Mouse (Mus musculus) stomach, embryonic 14.5 days (tissue): ENCODE measurements around the gene Ipmk. TPM values are rescaled to one million over a fixed set of nuclear protein-coding genes. Genes with fewer than 3 reads are reported as not detected.
A peak's percentile ranks its signal among the peaks of the same experiment; 100 is the strongest.

Source experiments
- ATAC-seq: fragments of 200-750 bp; cut with Nextera tagmentation; 2 replicates; pipeline ENCODE4 v1.8.0; 2017; ENCODE audit warnings: low read depth, moderate TSS enrichment; ENCODE audit not compliant: insufficient number of reproducible peaks, insufficient read depth, low FRiP score
- H3K27ac ChIP-seq: fragments of 300-500 bp; sonication (generic); 2 replicates; pipeline ENCODE4 v1.5.1; 2014; ENCODE audit warnings: mild to moderate bottlenecking, low read length, moderate library complexity, mixed read lengths
- H3K27me3 ChIP-seq: fragments of 300-500 bp; sonication (generic); 2 replicates; pipeline ENCODE4 v1.6.1; 2014; ENCODE audit warnings: low read length, control low read depth, mixed read lengths; ENCODE audit not compliant: control insufficient read depth, insufficient read depth
- H3K36me3 ChIP-seq: fragments of 300-500 bp; sonication (generic); 2 replicates; pipeline ENCODE4 v1.6.1; 2014; ENCODE audit warnings: mild to moderate bottlenecking, control low read depth, low read length, moderate library complexity, mixed read lengths; ENCODE audit not compliant: control insufficient read depth, insufficient read depth
- H3K4me1 ChIP-seq: fragments of 300-500 bp; sonication (generic); 2 replicates; pipeline ENCODE4 v1.6.1; 2014; ENCODE audit warnings: low read length, control low read depth, mixed read lengths; ENCODE audit not compliant: control insufficient read depth, insufficient read depth
- H3K4me2 ChIP-seq: fragments of 300-500 bp; sonication (generic); replicated peaks from 2 replicates; pipeline ENCODE4 v1.6.1; 2014; ENCODE audit warnings: low read depth, low read length, control low read depth
- H3K4me3 ChIP-seq: fragments of 300-500 bp; sonication (generic); 2 replicates; pipeline ENCODE4 v1.5.1; 2014; ENCODE audit warnings: low read depth, low read length, control low read depth
- H3K9ac ChIP-seq: fragments of 300-500 bp; sonication (generic); replicated peaks from 2 replicates; pipeline ENCODE4 v1.6.1; 2014; ENCODE audit warnings: low read depth, mild to moderate bottlenecking, control low read depth, low read length, moderate library complexity, mixed read lengths
- H3K9me3 ChIP-seq: fragments of 300-500 bp; sonication (generic); 2 replicates; pipeline ENCODE4 v1.6.1; 2016; ENCODE audit warnings: low read depth, low read length, control low read depth; ENCODE audit not compliant: control insufficient read depth
- WGBS: fragments of 180-500 bp; shearing (Covaris S2); extraction: QIAGEN DNeasy Blood & Tissue Kit; methylation state at CpG from one replicate; pipeline ENCODE4 v1.1.7; 2014; 5-methylcytosine and 5-hydroxymethylcytosine counted together
- polyA plus RNA-seq: library from polyadenylated mRNA; unstranded; fragments of >200 nt; fragmentation: Nextera tagmentation; extraction: Ambion mirVana; gene quantifications from 2 replicates; pipeline ENCODE4 v1.2.1, GENCODE M21; 2014

Ipmk gene
- polyA plus RNA-seq, 1 experiment from 2014 or later = 11.2 TPM

GRCm38 (mm10) chr10:71348637-71349280, 1.2 kb downstream of the Ipmk start:
- no peaks in the 10 kb centered on the region for H3K27me3 ChIP-seq
- H3K9ac ChIP-seq = peak overlapping the region; percentile 78
- H3K4me1 ChIP-seq = peaks cover 9% of the 10 kb centered on the region; the same call in 1 of the 2 replicates
- peak overlapping the region; percentile 81 for H3K4me2 ChIP-seq
- H3K4me3 ChIP-seq = peak overlapping the region; percentile 82
- H3K27ac ChIP-seq = peak overlapping the region; percentile 78; the same call in 1 of the 2 replicates
- 22% methylated on average over 16 of the region's 16 CpGs for whole genome bisulfite sequencing
- H3K9me3 ChIP-seq = no peaks in the 10 kb centered on the region
- no peaks in the 10 kb centered on the region for H3K36me3 ChIP-seq
- no peak for ATAC-seq

- Histone ChIP-seq H3K4me1 (peaks cover 6% of the 10 kb centered on the region; the same call in 1 of the 2 replicates), H3K4me3 (no peak overlapping the region), H3K36me3 (no peaks in the 10 kb centered on the region), H3K27me3 (no peaks in the 10 kb centered on the region), H3K9ac (no peak overlapping the region), H3K9me3 (no peaks in the 10 kb centered on the region), H3K4me2 (peak overlapping the region; percentile 81), H3K27ac (no peak overlapping the region)
- whole genome bisulfite sequencing = 97% methylated on average over 1 of the region's 1 CpGs
- no peak for ATAC-seq
These were observed 1.7 kb downstream of the Ipmk start for GRCm38 (mm10) chr10:71349290-71349689.

- H3K4me2 ChIP-seq = no peak overlapping the region
- peaks cover 6% of the 10 kb centered on the region; the same call in 1 of the 2 replicates for H3K4me1 ChIP-seq
- H3K36me3 ChIP-seq = no peaks in the 10 kb centered on the region
- WGBS = 94% methylated on average over 7 of the region's 7 CpGs
- no peaks in the 10 kb centered on the region for H3K9me3 ChIP-seq
- H3K4me3 ChIP-seq = no peak overlapping the region
- no peak overlapping the region for H3K27ac ChIP-seq
- no peak for ATAC-seq
- H3K9ac ChIP-seq = no peak overlapping the region
- no peaks in the 10 kb centered on the region for H3K27me3 ChIP-seq
These were observed 3.7 kb downstream of the Ipmk start for GRCm38 (mm10) chr10:71351301-71351700.

- Histone ChIP-seq H3K9ac (no peak overlapping the region), H3K27ac (no peak overlapping the region), H3K4me3 (no peak overlapping the region), H3K27me3 (no peaks in the 10 kb centered on the region), H3K4me1 (peaks cover 4% of the 10 kb centered on the region; the same call in 1 of the 2 replicates), H3K9me3 (no peaks in the 10 kb centered on the region), H3K4me2 (no peak overlapping the region), H3K36me3 (no peaks in the 10 kb centered on the region)
- ATAC-seq = no peak
- WGBS = 50% methylated on average over 9 of the region's 9 CpGs
These were observed 6.3 kb downstream of the Ipmk start for GRCm38 (mm10) chr10:71353850-71354249.

- 89% methylated on average over 12 of the region's 12 CpGs for WGBS
- ATAC-seq = no peak
These were observed 7.4 kb downstream of the Ipmk start for GRCm38 (mm10) chr10:71354947-71355346.

GRCm38 (mm10) chr10:71361044-71361443, 13.5 kb downstream of the Ipmk start:
- H3K4me2 ChIP-seq = no peak overlapping the region
- no peaks in the 10 kb centered on the region for H3K27me3 ChIP-seq
- no peaks in the 10 kb centered on the region for H3K4me1 ChIP-seq
- WGBS = 70% methylated on average over 7 of the region's 7 CpGs
- no peaks in the 10 kb centered on the region for H3K9me3 ChIP-seq
- no peak overlapping the region for H3K4me3 ChIP-seq
- H3K9ac ChIP-seq = no peak overlapping the region
- H3K36me3 ChIP-seq = no peaks in the 10 kb centered on the region
- ATAC-seq = no peak
- H3K27ac ChIP-seq = no peak overlapping the region

More at GRCm38 (mm10) chr10:71354947-71355346, 7.4 kb downstream of the Ipmk start:
- H3K27me3 ChIP-seq = no peaks in the 10 kb centered on the region
- no peak overlapping the region for H3K27ac ChIP-seq
- no peaks in the 10 kb centered on the region for H3K9me3 ChIP-seq
- H3K9ac ChIP-seq = no peak overlapping the region
- no peaks in the 10 kb centered on the region for H3K36me3 ChIP-seq
- H3K4me2 ChIP-seq = no peak overlapping the region
- H3K4me3 ChIP-seq = no peak overlapping the region
- no peaks in the 10 kb centered on the region for H3K4me1 ChIP-seq

- Histone ChIP-seq H3K27me3 (no peaks in the 10 kb centered on the region), H3K4me1 (no peaks in the 10 kb centered on the region), H3K9me3 (no peaks in the 10 kb centered on the region), H3K9ac (no peak overlapping the region), H3K4me2 (no peak overlapping the region; the same call in 1 of the 2 replicates), H3K27ac (no peak overlapping the region), H3K4me3 (no peak overlapping the region), H3K36me3 (no peaks in the 10 kb centered on the region)
- 34% methylated on average over 18 of the region's 18 CpGs for WGBS
- ATAC-seq = no peak
These were observed 14.4 kb downstream of the Ipmk start for GRCm38 (mm10) chr10:71361836-71362562.

GRCm38 (mm10) chr10:71363440-71363839, 15.9 kb downstream of the Ipmk start:
- Histone ChIP-seq H3K9ac (no peak overlapping the region), H3K36me3 (no peaks in the 10 kb centered on the region), H3K4me1 (no peaks in the 10 kb centered on the region), H3K4me3 (no peak overlapping the region), H3K4me2 (no peak overlapping the region), H3K27ac (no peak overlapping the region), H3K27me3 (no peaks in the 10 kb centered on the region), H3K9me3 (no peaks in the 10 kb centered on the region)
- ATAC-seq = no peak
- WGBS = 87% methylated on average over 8 of the region's 8 CpGs
